Mouse (Mus musculus): ENCODE results near the gene Nr6a1. TPM values are rescaled to one million over a fixed set of nuclear protein-coding genes. Genes with fewer than 3 reads are reported as not detected.

The Nr6a1 gene
- polyA plus RNA-seq, 1 experiment from 2014 or later, result 1.7 TPM

DNA sequence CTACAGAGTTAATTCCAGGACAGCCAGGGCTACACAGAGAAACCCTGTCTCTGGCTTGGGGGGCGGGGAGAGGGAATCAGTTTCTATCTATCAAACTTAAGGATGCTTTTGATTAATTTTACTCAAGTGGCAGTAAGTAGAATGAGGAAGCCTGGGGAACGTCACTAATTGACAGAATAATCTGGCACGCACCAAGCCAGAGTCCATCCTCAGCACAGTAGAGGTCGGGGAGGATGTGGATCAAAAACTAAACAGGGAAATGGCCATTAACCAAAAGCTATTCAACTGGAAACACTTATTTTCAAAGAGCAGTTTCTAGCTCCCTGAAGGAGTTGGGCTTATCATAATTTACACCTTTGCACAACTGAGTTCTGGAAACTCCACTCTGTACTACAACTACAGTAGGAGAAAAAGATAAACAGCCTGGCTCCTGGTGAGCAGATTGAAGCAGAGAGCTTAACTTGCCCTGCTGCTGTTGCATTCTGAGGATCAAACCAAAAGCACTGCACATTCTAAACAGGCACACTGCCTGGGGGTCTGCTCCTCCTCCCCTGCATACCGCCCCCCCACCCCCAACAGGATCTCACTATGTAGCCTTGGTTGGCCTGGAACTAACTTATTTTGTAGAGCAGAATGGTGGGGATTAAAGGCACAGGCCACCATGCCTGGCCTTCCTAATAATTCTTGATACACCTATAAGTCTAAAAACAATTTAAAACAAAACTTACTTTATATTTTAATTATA lies 141.1 kb downstream of the Nr6a1 start:
- Histone ChIP-seq H3K4me3 (replicated peaks; ENCODE audit: low read depth, low read length) (no peak overlapping the region), H3K27me3 (ENCODE audit: control insufficient read depth, insufficient read depth, low read length) (no peaks in the 10 kb centered on the region), H3K36me3 (ENCODE audit: control insufficient read depth, insufficient read depth, low read length) (no peaks in the 10 kb centered on the region), H3K27ac (replicated peaks; ENCODE audit: low read depth, low read length) (no peak overlapping the region), H3K4me2 (ENCODE audit: low read length) (no peak overlapping the region), H3K9ac (replicated peaks; ENCODE audit: low read length) (no peak overlapping the region), H3K4me1 (ENCODE audit: control insufficient read depth, insufficient read depth, low read length) (peaks cover 16% of the 10 kb centered on the region), H3K9me3 (ENCODE audit: control insufficient read depth, low read length) (no peaks in the 10 kb centered on the region)
- no peak for ATAC-seq (ENCODE audit: low FRiP score, low TSS enrichment)
- 22% methylated on average over 5 of the region's 5 CpGs for WGBS
- peak; percentile 19 for DNase-seq

DNA sequence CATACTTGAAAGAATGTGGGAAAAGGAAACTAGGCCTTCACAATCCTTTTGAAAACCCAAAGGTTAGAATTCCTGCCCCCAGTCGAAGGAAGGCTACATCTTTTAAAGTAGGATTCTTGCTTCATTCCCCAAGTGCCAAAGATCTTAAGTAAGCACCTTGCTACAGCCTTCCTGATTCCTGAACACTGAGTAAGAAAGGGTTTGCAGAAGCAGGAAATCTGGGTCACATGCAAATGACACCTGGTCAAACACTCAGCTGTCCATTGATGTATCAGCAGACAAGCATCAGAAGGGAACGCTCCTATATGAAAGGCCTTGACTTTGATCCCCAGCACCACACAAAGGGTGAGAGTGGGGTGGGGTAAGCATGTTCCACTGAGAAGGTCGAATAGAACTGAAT lies 142.4 kb downstream of the Nr6a1 start:
- H3K36me3 ChIP-seq (ENCODE audit: control insufficient read depth, insufficient read depth, low read length), result no peaks in the 10 kb centered on the region
- H3K4me3 ChIP-seq (replicated peaks; ENCODE audit: low read depth, low read length), result no peak overlapping the region
- no peak for ATAC-seq (ENCODE audit: low FRiP score, low TSS enrichment)
- no peak overlapping the region for H3K4me2 ChIP-seq (ENCODE audit: low read length)
- no peak overlapping the region for H3K27ac ChIP-seq (replicated peaks; ENCODE audit: low read depth, low read length)
- no peaks in the 10 kb centered on the region for H3K27me3 ChIP-seq (ENCODE audit: control insufficient read depth, insufficient read depth, low read length)
- H3K9me3 ChIP-seq (ENCODE audit: control insufficient read depth, low read length), result no peaks in the 10 kb centered on the region
- H3K9ac ChIP-seq (replicated peaks; ENCODE audit: low read length), result no peak overlapping the region
- 18% methylated on average over 3 of the region's 3 CpGs for WGBS
- DNase-seq, result no peak
- H3K4me1 ChIP-seq (ENCODE audit: control insufficient read depth, insufficient read depth, low read length), result peaks cover 16% of the 10 kb centered on the region

DNA sequence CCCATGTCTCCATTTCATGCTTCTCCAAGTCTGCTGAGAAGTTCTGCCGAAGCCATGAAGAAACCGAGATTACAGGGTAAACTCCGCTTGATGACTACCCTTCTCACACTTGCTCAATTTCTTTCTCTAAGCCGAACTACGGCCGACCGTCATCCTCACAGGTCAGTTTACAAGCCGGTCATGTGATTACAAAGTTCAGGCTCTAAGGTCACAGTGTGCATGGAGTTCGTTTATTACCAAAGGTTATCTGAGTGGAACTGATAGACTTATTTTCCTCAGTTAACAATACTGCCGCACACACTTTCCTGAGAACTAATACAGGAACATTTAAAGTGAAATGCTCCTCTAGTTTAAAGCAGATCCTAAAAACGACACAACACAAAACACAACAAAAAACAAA lies 143.1 kb downstream of the Nr6a1 start:
- ATAC-seq (ENCODE audit: low FRiP score, low TSS enrichment) (no peak), DNase-seq (no peak)
- H3K9ac ChIP-seq (replicated peaks; ENCODE audit: low read length), result no peak overlapping the region
- 11% methylated on average over 11 of the region's 11 CpGs for WGBS
- peaks cover 16% of the 10 kb centered on the region for H3K4me1 ChIP-seq (ENCODE audit: control insufficient read depth, insufficient read depth, low read length)
- H3K27ac ChIP-seq (replicated peaks; ENCODE audit: low read depth, low read length), result no peak overlapping the region
- no peak overlapping the region for H3K4me3 ChIP-seq (replicated peaks; ENCODE audit: low read depth, low read length)
- no peaks in the 10 kb centered on the region for H3K36me3 ChIP-seq (ENCODE audit: control insufficient read depth, insufficient read depth, low read length)
- H3K4me2 ChIP-seq (ENCODE audit: low read length), result no peak overlapping the region
- no peaks in the 10 kb centered on the region for H3K9me3 ChIP-seq (ENCODE audit: control insufficient read depth, low read length)
- H3K27me3 ChIP-seq (ENCODE audit: control insufficient read depth, insufficient read depth, low read length), result no peaks in the 10 kb centered on the region

DNA sequence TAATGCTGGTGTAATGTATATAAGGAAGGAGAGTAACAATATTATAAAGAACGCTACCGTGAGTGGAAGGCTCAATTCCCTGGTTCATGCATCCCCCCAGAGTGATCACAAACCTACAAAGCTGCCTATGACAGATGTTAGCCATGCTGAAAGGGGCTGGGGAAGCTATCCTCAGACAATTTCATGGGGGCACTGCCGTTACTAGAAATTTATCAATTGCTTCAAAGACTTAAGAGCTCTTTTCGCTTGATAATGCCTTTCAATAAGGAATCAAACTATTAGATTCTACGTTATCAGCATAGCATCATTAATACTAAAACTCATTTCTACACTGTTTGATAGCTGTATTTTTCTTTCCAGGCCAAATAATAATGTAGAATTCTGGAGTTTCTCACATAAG lies 144.1 kb downstream of the Nr6a1 start:
- Histone ChIP-seq H3K9ac (replicated peaks; ENCODE audit: low read length) (no peak overlapping the region), H3K4me1 (ENCODE audit: control insufficient read depth, insufficient read depth, low read length) (peaks cover 16% of the 10 kb centered on the region), H3K27ac (replicated peaks; ENCODE audit: low read depth, low read length) (no peak overlapping the region), H3K36me3 (ENCODE audit: control insufficient read depth, insufficient read depth, low read length) (no peaks in the 10 kb centered on the region), H3K4me2 (ENCODE audit: low read length) (no peak overlapping the region), H3K27me3 (ENCODE audit: control insufficient read depth, insufficient read depth, low read length) (no peaks in the 10 kb centered on the region), H3K9me3 (ENCODE audit: control insufficient read depth, low read length) (no peaks in the 10 kb centered on the region), H3K4me3 (replicated peaks; ENCODE audit: low read depth, low read length) (no peak overlapping the region)
- DNase-seq (peak; percentile 14), ATAC-seq (ENCODE audit: low FRiP score, low TSS enrichment) (no peak)
- 19% methylated on average over 5 of the region's 5 CpGs for WGBS

DNA sequence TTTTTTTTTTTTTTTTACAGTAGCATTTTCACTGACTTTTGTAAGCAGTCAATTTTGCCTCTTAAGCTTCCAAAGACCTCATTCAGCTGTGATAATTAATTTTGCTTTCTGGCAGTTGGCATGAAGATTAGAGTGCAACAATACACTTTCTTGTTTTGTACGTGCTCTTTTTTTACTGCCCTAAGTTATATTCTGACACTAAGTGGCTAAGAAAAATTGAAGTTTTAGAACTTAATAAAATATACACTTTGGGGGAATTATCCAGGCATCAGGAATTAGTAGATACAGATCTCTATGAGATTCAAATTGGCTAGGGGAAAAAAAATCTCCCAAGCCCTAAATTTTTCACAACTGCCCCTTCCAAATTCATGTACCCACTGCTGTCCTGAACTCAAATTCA lies 144.8 kb downstream of the Nr6a1 start:
- peak overlapping the region; percentile 5; the same call in 1 of the 2 replicates for H3K4me2 ChIP-seq (ENCODE audit: low read length)
- H3K4me3 ChIP-seq (replicated peaks; ENCODE audit: low read depth, low read length), result no peak overlapping the region
- no peaks in the 10 kb centered on the region for H3K27me3 ChIP-seq (ENCODE audit: control insufficient read depth, insufficient read depth, low read length)
- ATAC-seq (ENCODE audit: low FRiP score, low TSS enrichment) (no peak), DNase-seq (no peak)
- no peaks in the 10 kb centered on the region for H3K36me3 ChIP-seq (ENCODE audit: control insufficient read depth, insufficient read depth, low read length)
- H3K27ac ChIP-seq (replicated peaks; ENCODE audit: low read depth, low read length), result no peak overlapping the region
- no peak overlapping the region for H3K9ac ChIP-seq (replicated peaks; ENCODE audit: low read length)
- WGBS, result 0% methylated on average over 1 of the region's 1 CpGs
- peaks cover 16% of the 10 kb centered on the region for H3K4me1 ChIP-seq (ENCODE audit: control insufficient read depth, insufficient read depth, low read length)
- no peaks in the 10 kb centered on the region for H3K9me3 ChIP-seq (ENCODE audit: control insufficient read depth, low read length)

DNA sequence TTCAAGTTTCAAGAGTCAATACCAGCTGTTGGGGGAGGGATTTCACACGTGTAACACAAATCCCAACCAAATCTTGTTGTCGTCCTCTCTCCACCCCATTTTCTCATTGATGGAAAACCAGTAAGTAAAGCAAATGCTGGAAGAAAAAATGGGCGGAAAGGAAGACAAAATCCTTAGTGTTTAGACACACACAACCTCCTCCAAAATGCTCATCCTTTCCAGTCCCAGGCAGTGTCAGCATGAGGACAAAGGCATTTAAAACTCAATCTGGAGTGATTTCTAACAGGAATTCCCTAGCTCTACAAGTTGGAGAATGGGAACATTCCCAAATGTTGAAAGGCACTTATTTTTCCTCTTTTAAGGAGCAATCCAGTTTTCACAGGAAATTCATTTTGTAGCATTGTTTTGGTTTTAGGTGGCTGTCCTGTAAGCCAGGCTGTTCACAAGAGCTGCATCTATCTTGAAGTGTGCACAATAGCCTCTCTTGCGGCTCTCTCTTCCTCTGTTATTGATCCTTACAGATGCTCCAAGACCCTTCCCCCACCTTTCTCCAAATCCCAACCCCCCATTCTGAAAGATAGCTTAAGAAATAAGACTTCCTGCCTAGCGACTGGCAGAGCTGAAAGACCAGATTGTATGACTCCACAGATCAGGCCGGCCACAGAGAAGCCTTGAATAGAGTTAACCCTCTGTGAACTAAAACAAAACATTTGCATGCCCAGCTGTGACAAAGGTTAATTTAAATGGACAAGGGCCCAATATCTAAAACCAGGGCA lies 145.4 kb downstream of the Nr6a1 start:
- H3K27ac ChIP-seq (replicated peaks; ENCODE audit: low read depth, low read length), result peak overlapping the region; percentile 53
- peak; percentile 58 for DNase-seq
- no peak for ATAC-seq (ENCODE audit: low FRiP score, low TSS enrichment)
- H3K4me1 ChIP-seq (ENCODE audit: control insufficient read depth, insufficient read depth, low read length), result peaks cover 16% of the 10 kb centered on the region
- no peak overlapping the region for H3K9ac ChIP-seq (replicated peaks; ENCODE audit: low read length)
- H3K4me3 ChIP-seq (replicated peaks; ENCODE audit: low read depth, low read length), result no peak overlapping the region
- WGBS, result 2% methylated on average over 6 of the region's 6 CpGs
- no peaks in the 10 kb centered on the region for H3K36me3 ChIP-seq (ENCODE audit: control insufficient read depth, insufficient read depth, low read length)
- H3K27me3 ChIP-seq (ENCODE audit: control insufficient read depth, insufficient read depth, low read length), result no peaks in the 10 kb centered on the region
- H3K9me3 ChIP-seq (ENCODE audit: control insufficient read depth, low read length), result no peaks in the 10 kb centered on the region
- peak overlapping the region; percentile 5 for H3K4me2 ChIP-seq (ENCODE audit: low read length)

DNA sequence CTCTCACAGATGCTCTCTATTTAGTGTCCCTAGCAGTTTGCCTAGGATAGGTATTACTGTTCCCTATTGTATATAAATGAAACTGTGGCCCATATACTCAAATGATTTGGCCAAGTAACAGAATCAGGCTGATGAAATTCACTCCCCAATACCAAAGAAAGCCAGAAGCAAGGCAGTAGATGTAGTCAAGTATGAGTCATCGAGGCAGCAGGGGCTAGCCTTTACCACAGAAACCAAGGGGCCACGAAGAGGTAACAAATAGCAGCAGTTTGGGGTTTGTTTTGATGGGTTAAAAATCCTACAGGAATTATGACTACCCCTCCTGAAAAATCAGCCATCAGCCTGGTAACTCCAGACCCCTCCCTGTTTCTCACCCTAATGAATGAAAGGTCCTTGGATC lies 147.5 kb downstream of the Nr6a1 start:
- no peak overlapping the region for H3K27ac ChIP-seq (replicated peaks; ENCODE audit: low read depth, low read length)
- no peak overlapping the region for H3K4me3 ChIP-seq (replicated peaks; ENCODE audit: low read depth, low read length)
- ATAC-seq (ENCODE audit: low FRiP score, low TSS enrichment) (no peak), DNase-seq (no peak)
- no peaks in the 10 kb centered on the region for H3K27me3 ChIP-seq (ENCODE audit: control insufficient read depth, insufficient read depth, low read length)
- H3K4me2 ChIP-seq (ENCODE audit: low read length), result no peak overlapping the region
- 92% methylated on average over 2 of the region's 2 CpGs for WGBS
- H3K4me1 ChIP-seq (ENCODE audit: control insufficient read depth, insufficient read depth, low read length), result peaks cover 16% of the 10 kb centered on the region
- no peaks in the 10 kb centered on the region for H3K36me3 ChIP-seq (ENCODE audit: control insufficient read depth, insufficient read depth, low read length)
- no peaks in the 10 kb centered on the region for H3K9me3 ChIP-seq (ENCODE audit: control insufficient read depth, low read length)
- no peak overlapping the region for H3K9ac ChIP-seq (replicated peaks; ENCODE audit: low read length)

DNA sequence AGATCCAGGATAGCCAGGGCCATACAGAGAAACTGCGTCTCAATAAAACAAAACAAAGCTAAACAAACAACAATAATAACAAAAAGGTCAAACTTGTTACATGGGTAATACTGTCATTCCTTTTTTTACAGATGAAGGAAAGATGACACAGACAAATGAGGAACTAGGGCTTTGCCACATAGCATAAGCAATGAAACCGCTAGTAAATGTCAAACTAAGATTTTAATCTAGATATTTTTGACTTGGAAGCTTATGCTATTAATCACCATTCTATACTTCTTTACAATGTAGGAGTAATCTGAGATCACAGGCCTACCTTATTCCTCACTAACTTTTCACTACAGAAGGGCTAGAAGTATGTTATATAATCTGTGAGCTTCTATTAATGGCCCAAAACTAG lies 150.2 kb downstream of the Nr6a1 start:
- H3K27ac ChIP-seq (replicated peaks; ENCODE audit: low read depth, low read length), result no peak overlapping the region
- H3K4me3 ChIP-seq (replicated peaks; ENCODE audit: low read depth, low read length), result no peak overlapping the region
- WGBS, result 93% methylated on average over 2 of the region's 2 CpGs
- H3K4me2 ChIP-seq (ENCODE audit: low read length), result no peak overlapping the region
- no peak overlapping the region for H3K9ac ChIP-seq (replicated peaks; ENCODE audit: low read length)
- H3K9me3 ChIP-seq (ENCODE audit: control insufficient read depth, low read length), result no peaks in the 10 kb centered on the region
- no peaks in the 10 kb centered on the region for H3K36me3 ChIP-seq (ENCODE audit: control insufficient read depth, insufficient read depth, low read length)
- peaks cover 6% of the 10 kb centered on the region for H3K4me1 ChIP-seq (ENCODE audit: control insufficient read depth, insufficient read depth, low read length)
- ATAC-seq (ENCODE audit: low FRiP score, low TSS enrichment) (no peak), DNase-seq (no peak)
- no peaks in the 10 kb centered on the region for H3K27me3 ChIP-seq (ENCODE audit: control insufficient read depth, insufficient read depth, low read length)

DNA sequence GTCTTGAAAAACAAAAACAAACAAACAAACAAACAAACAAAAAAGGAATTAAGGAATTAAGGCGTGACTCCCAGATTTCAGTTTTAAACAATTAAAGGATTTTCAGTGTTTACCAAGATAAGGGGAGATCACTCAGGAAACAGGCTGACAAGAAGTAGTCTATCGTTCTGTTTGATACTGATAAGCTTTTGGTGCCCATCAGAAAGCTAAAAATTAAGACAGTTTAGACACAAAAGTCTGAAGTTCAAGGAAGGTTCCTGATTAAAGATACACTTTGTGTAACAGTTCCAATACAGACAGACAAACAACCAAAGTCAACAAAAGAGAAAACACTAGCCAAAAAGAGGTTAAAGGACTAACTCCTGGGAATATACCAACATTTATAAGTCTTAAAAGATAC lies 152.6 kb downstream of the Nr6a1 start:
- Histone ChIP-seq H3K4me1 (ENCODE audit: control insufficient read depth, insufficient read depth, low read length) (no peaks in the 10 kb centered on the region), H3K4me3 (replicated peaks; ENCODE audit: low read depth, low read length) (no peak overlapping the region), H3K4me2 (ENCODE audit: low read length) (no peak overlapping the region), H3K9me3 (ENCODE audit: control insufficient read depth, low read length) (no peaks in the 10 kb centered on the region), H3K27ac (replicated peaks; ENCODE audit: low read depth, low read length) (no peak overlapping the region), H3K9ac (replicated peaks; ENCODE audit: low read length) (no peak overlapping the region), H3K36me3 (ENCODE audit: control insufficient read depth, insufficient read depth, low read length) (no peaks in the 10 kb centered on the region), H3K27me3 (ENCODE audit: control insufficient read depth, insufficient read depth, low read length) (no peaks in the 10 kb centered on the region)
- ATAC-seq (ENCODE audit: low FRiP score, low TSS enrichment) (no peak), DNase-seq (no peak)
- 93% methylated on average over 2 of the region's 2 CpGs for WGBS

All from midbrain, embryonic 14.5 days (tissue).